Mouse (Mus musculus) heart, postnatal 4 days (tissue): Measurements from ENCODE around the gene Tm9sf3. TPM values are rescaled to one million over a fixed set of nuclear protein-coding genes. Genes with fewer than 3 reads are reported as not detected.
A peak's percentile ranks its signal among the peaks of the same experiment; 100 is the strongest.
"Not testable (repeated sequence)": the region's sequence is repeated elsewhere in the genome, so short reads cannot be mapped to it uniquely, and the experiment has no call there.

ENCODE experiments used
- DNase-seq: peaks from one replicate; pipeline ENCODE4 v3.0.0; 2021
- total RNA-seq, 2 experiments: library from RNA; stranded (reverse); gene quantifications; 2 replicates each; pipeline ENCODE4 v1.2.3; 2021

The Tm9sf3 gene
- 100 to 1,000 TPM; 119 TPM for total RNA-seq

GRCm38 (mm10) chr19:41263630-41264295, at the start of gene Tm9sf3:
TSS of gene Tm9sf3 (minus strand) at chr19:41263997.
- DNase-seq = peak; percentile 90

- not testable (repeated sequence) for DNase-seq
Observed at GRCm38 (mm10) chr19:41312587-41312986, 48.8 kb upstream of the Tm9sf3 start.

- DNase-seq = no peak
Observed at GRCm38 (mm10) chr19:41312027-41312426, 48.2 kb upstream of the Tm9sf3 start.

- peak; percentile 25 for DNase-seq
Observed at GRCm38 (mm10) chr19:41310971-41311703, 47.3 kb upstream of the Tm9sf3 start.

- no peak for DNase-seq
Observed at GRCm38 (mm10) chr19:41303933-41304332, 40.1 kb upstream of the Tm9sf3 start.

- DNase-seq = no peak
Observed at GRCm38 (mm10) chr19:41303433-41303832, 39.6 kb upstream of the Tm9sf3 start.

- no peak for DNase-seq
Observed at GRCm38 (mm10) chr19:41301856-41302255, 38.1 kb upstream of the Tm9sf3 start.

- DNase-seq = no peak
Observed at GRCm38 (mm10) chr19:41299446-41299845, 35.6 kb upstream of the Tm9sf3 start.

GRCm38 (mm10) chr19:41290952-41291619, 27.3 kb upstream of the Tm9sf3 start:
- no peak for DNase-seq

GRCm38 (mm10) chr19:41288568-41288967, 24.8 kb upstream of the Tm9sf3 start:
- no peak for DNase-seq

- no peak for DNase-seq
Observed at GRCm38 (mm10) chr19:41287224-41287623, 23.4 kb upstream of the Tm9sf3 start.

- DNase-seq = no peak
Observed at GRCm38 (mm10) chr19:41284515-41284914, 20.7 kb upstream of the Tm9sf3 start.

- no peak for DNase-seq
Observed at GRCm38 (mm10) chr19:41282718-41283117, 18.9 kb upstream of the Tm9sf3 start.

GRCm38 (mm10) chr19:41282216-41282615, 18.4 kb upstream of the Tm9sf3 start:
- DNase-seq = no peak

GRCm38 (mm10) chr19:41279724-41280244, 16.0 kb upstream of the Tm9sf3 start:
- no peak for DNase-seq

- DNase-seq = no peak
Observed at GRCm38 (mm10) chr19:41278606-41279005, 14.8 kb upstream of the Tm9sf3 start.

GRCm38 (mm10) chr19:41275588-41275987, 11.8 kb upstream of the Tm9sf3 start:
- no peak for DNase-seq

GRCm38 (mm10) chr19:41270906-41271305, 7.1 kb upstream of the Tm9sf3 start:
- DNase-seq = no peak

- DNase-seq = peak; percentile 56
Observed at GRCm38 (mm10) chr19:41270151-41270727, 6.4 kb upstream of the Tm9sf3 start.

GRCm38 (mm10) chr19:41266251-41266901, 2.6 kb upstream of the Tm9sf3 start:
- DNase-seq = no peak

GRCm38 (mm10) chr19:41264331-41264799, 568 bp upstream of the Tm9sf3 start:
- no peak for DNase-seq
